Mouse (Mus musculus): ENCODE measurements around the gene Gm14139.
"Not testable (repeated sequence)": the region's sequence is repeated elsewhere in the genome, so short reads cannot be mapped to it uniquely, and the experiment has no call there.

The Gm14139 gene

DNA sequence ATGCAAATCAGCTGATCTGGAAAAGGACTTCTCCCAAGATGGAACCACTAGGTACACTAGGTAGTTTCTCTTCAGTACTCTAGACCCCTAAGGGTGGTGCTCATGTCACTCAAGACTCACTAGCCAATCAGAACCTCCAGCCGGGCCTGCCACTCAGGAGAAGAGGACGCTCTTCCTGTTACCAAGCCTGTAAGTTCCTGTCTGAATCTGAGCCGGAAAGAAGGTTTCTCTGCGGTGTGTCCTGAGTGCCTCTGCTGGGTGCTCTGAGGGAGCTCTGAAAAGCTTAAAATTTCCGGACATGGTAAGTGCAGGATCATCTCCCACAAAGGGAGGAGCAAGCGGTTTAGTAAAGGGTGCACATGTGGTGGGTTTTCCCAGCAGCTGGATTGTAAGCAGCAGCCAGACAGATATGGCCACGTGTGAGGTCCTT lies at the start of gene Gm14139:
Gene Gm14139, plus strand, starts transcription at position 186 of the 430 bp plus-strand sequence.
- DNase-seq, result not testable (repeated sequence)

DNA sequence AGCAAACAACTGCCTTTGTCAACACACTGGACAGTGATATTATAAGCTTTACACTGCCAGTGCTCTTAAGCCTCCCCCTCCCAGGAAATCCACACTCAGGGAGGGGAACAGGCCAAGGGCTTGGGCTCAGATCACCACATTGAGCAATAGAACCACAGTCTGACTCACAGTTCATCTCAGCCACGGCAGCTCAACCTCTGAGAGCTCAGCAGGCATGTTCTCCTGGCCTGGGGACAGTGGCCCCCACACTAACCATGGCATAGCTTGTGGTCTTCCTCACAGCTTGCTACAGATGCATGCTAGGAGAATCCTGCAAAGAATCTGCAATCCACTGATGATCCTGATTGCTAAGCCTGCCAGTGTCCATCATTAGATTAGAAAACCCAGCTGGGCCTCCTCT lies 49.6 kb upstream of the Gm14139 start:
- DNase-seq, result not testable (repeated sequence)

DNA sequence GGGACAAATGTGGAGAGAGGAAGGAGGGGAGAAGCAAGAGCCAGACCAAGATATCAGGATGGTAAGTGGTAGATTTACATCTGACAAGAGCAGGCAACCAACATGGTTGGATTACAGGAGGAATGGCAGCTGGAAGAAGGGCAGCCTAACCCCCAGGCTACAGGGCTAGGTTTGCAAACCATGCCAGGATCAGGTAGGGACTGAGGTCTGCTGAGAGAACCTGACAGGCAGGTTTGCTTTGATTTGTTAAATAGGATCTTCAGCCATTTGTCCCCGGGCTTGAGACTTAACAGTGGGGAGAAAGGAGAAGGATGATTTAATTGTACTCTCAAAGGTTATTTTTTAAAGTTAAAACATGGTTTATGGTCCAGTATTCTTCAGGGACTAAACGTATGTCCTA lies 48.8 kb upstream of the Gm14139 start:
- DNase-seq, result no peak

DNA sequence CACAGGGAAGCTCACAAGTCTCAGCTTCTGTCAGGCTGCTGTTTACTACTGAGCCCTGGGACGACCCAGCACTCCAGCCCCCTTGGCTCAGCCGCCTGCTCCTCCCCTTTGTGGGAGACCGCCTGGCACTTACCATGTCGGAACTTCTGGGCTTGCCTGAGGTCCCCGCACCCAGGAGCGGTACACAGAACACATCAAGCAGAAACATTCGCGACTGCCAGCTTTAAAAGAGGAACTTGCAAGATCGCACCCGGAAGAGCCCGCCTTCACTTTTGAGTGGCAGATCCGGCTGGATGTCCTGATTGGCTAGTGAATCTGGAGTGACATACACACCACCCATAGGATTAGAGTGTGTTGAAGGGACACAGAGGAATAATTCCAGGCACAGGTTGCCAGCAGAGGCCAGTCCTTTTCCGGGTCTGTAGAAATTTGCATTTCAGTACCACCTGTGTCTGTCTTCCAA lies 45.1 kb upstream of the Gm14139 start, which contains the start of gene Zfp120:
Gene Zfp120, minus strand, starts transcription at position 274 of the 463 bp plus-strand sequence.
- peak; percentile 81 for DNase-seq

DNA sequence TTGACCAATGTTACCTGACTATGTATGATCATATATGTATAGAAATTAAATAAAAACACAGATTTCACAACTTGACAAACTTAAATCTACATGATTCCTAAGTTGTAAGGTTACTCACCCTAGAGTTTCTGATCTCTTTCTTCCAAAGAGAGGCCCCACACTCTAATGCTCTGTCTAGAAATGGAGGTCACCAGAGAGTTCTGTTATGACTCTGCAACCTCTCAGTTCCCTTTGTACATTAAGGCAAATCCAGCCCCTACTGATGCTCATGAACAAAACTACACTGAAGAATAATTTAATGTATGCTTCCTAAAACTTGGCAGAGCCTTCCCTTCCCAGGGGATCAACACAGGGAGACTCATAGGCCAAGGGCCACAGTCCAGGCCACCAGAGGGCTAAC lies 14.9 kb upstream of the Gm14139 start:
- no peak for DNase-seq

DNA sequence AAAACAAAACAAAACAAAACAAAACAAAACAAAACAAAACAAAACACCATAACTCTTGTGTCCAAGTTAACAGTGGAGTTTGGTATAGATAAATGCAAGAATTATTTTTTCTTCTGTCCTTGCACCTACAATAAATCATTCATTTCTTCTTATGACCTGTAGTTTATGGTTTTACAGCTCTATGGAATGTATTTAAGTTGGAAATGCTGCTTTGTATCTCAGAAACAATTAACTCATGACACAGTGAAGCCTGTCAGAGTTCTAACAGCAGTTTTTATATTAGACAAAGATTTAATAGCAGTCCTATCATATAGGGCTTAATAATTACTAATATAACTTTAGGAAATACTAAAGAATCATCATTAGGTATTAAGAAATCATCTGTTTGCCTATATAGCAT lies 7.7 kb upstream of the Gm14139 start:
- DNase-seq, result no peak

DNA sequence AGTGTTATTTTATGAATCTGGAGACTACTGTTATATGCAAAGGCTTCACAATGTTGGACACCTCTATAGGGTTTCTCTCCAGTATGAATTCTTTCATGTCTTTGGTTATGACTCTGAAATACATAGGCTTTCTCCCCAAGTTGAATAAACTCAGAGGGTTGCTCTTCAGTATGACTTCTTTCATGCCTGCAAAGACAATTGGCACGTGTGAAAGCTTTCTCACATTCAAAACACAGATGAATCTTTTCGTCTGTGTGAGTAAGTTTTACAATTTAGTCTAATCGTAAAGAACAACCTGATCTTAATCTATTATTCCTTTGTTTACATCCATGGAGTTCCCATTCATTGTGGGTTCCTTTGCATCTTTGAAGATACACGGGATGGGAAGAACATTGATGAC lies 2.0 kb upstream of the Gm14139 start, which contains the start of gene Gm10770:
Gene Gm10770, minus strand, starts transcription at position 101 of the 400 bp plus-strand sequence.
- not testable (repeated sequence) for DNase-seq

DNA sequence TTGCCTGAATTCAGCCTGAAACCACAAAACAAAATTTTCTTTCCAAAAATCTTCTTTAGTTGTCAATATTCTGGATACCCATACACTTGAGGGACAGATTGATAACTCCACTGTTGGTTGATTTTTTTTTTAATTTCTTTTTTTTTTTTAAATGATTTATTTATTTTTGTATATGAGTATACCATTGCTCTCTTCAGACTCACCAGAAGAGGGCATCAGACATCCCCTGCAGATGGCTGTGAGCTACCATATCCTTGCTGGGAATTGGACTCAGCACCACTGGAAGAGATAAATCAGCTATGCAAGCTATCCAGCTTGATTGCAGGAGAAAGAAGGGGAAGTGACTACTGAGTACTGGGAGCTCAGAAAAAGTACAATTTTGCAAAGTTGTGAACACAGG lies 509 bp upstream of the Gm14139 start:
- DNase-seq, result not testable (repeated sequence)

DNA sequence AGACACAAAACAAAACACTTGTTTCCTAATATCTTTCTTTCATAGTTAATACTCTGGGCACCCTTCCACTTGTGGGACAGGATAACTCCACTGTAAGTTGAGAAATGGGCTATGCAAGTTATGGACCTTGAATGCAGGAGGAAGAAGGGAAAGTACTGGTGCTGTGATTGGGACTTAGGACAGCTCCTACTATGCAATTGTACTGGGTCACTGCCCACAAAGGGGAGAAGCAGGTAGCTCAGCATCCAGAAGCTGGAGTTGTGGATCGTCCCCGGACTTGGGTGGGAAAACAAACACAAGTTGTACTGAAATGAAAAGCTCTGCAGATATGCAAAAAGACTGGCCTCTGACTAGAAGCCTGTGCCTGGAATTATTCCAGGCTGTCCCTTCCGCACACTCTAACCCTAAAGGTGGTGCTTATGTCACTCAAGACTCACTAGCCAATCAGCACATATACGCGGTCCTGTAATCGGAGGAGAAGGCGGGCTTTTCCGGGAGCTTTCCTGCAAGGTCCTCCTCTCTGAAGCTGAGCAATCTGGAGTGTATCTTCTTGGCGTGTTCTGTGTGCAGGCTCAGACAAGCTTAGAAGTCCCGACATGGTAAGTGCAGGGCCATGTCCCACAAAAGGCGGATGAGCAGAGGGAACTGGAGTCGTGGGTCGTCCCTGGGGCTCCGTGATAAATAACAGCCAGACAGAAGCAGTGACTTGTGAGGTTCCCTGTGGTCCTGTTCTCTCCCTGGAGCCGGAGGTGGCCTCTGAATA lies 36.2 kb downstream of the Gm14139 start, which contains the start of gene Zfp937:
Gene Zfp937, plus strand, starts transcription at position 474 of the 763 bp plus-strand sequence.
- DNase-seq, result peak; percentile 79

DNA sequence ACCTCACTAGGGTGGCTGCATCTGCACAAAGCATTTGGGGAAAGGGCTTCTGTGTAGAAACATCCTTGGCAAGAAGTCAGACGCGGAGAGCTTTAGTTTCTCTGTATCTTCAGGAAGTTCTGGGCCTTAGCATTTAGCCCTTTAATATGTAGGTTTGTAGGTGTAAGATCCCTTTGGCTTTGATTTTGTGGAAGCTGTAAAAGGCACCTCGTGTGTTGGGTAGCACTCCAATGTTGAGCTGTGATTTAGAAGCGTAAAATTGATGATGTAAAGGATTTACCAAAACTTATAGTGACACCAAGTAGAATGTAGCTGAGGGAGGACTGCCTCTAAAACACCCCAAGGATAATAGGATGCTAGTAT lies 36.8 kb downstream of the Gm14139 start:
- DNase-seq, result not testable (repeated sequence)

DNA sequence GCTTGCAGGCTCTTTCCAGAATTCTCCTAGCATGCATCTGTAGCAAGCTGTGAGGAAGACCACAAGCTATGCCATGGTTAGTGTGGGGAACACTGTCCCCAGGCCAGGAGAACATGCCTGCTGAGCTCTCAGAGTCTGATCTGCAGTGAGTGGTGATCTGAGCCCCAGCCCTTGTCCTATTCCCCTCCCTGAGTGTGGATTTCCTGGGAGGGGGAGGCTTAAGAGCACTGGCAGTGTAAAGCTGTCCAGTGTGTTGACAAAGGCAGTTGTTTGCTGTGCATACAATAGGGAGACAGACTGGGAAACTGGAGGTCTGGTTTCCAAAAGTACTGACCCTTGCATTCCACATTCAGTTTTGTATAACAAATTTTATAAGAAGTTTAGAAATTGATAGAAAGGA lies 41.7 kb downstream of the Gm14139 start:
- not testable (repeated sequence) for DNase-seq

Data from cerebellum, adult 8-10 months (tissue).